Mouse (Mus musculus) E14TG2a.4 (cell line): ENCODE measurements at regions not wholly inside any gene's neighbourhood (a gene's known extent, or its start where the extent isn't known, plus 50 kb on each side); places are given as distances from the start of the nearest gene placed in this dataset.

ENCODE experiments used
- H3K27me3 ChIP-seq: 2 replicates; pipeline ENCODE4 v1.6.1; 2014; ENCODE audit warnings: low read length, control low read depth; ENCODE audit not compliant: insufficient read depth
- H3K36me3 ChIP-seq: 2 replicates; pipeline ENCODE4 v1.6.1; 2014; ENCODE audit warnings: low read length, control low read depth; ENCODE audit not compliant: insufficient read depth
- H3K4me1 ChIP-seq: replicated peaks from 2 replicates; pipeline ENCODE4 v1.6.1; 2014; ENCODE audit warnings: low read depth, low read length, control low read depth
- H3K4me3 ChIP-seq: replicated peaks from 2 replicates; pipeline ENCODE4 v1.5.1; 2014; ENCODE audit warnings: mild to moderate bottlenecking, low read length
- H3K9me3 ChIP-seq: 2 replicates; pipeline ENCODE4 v1.6.1; 2014; ENCODE audit warnings: low read length, control low read depth
- CTCF ChIP-seq: conservative IDR thresholded peaks from 2 replicates; pipeline ENCODE4 v1.5.1; 2014; ENCODE audit warnings: low read length
- NANOG ChIP-seq: IDR thresholded peaks from 2 replicates; pipeline ENCODE4 v1.6.1; 2014; ENCODE audit warnings: borderline replicate concordance, low read length, mixed read lengths
- POU5F1 ChIP-seq: IDR thresholded peaks from 2 replicates; pipeline ENCODE4 v1.6.1; 2014; ENCODE audit warnings: low read length, borderline replicate concordance

GRCm38 (mm10) chr17:88388441-88388951 is 52.0 kb upstream of the Foxn2 start:
- Histone ChIP-seq H3K36me3 (no peaks in the 10 kb centered on the region), H3K9me3 (no peaks in the 10 kb centered on the region), H3K27me3 (no peaks in the 10 kb centered on the region), H3K4me1 (no peaks in the 10 kb centered on the region), H3K4me3 (no peak overlapping the region)
- no peak for TF ChIP-seq NANOG

GRCm38 (mm10) chr17:88389668-88390461 is 50.6 kb upstream of the Foxn2 start:
- TF ChIP-seq CTCF (no peak), NANOG (no peak), POU5F1 (no peak)
- H3K36me3 ChIP-seq = no peaks in the 10 kb centered on the region

More at GRCm38 (mm10) chr17:88389668-88390461, 50.6 kb upstream of the Foxn2 start:
- no peaks in the 10 kb centered on the region for H3K4me1 ChIP-seq
- H3K27me3 ChIP-seq = no peaks in the 10 kb centered on the region
- H3K4me3 ChIP-seq = no peak overlapping the region
- no peaks in the 10 kb centered on the region for H3K9me3 ChIP-seq
